Mouse (Mus musculus) kidney, adult 11 months (tissue): ENCODE results near the gene Ambra1.
A peak's percentile ranks its signal among the peaks of the same experiment; 100 is the strongest.

Experiments used
- DNase-seq: peaks from one replicate; pipeline ENCODE4 v3.0.0; 2022

Ambra1 gene

GRCm38 (mm10) chr2:91939303-91939935, 209.5 kb downstream of the Ambra1 start:
- peak; percentile 83 for DNase-seq

DNA sequence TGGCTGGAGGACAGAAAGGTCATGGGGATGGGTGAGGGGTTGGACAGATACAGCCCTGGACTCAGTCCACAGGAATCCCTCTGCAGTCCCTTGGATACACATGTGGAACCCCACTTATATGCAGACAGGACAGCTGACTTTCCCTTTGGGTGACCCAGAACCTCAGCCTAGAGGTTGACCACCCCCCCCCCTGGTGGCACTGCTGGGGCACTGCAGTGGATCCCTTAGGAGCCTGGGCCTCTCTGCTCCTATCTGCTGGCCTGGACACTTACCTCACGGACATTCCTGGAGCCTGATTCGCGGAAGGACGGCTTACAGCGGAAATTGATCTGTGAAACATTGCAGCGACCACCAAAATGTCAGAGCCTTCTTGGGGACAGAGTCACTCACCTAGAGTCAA, 212.4 kb downstream of the Ambra1 start:
- DNase-seq, result no peak

DNA sequence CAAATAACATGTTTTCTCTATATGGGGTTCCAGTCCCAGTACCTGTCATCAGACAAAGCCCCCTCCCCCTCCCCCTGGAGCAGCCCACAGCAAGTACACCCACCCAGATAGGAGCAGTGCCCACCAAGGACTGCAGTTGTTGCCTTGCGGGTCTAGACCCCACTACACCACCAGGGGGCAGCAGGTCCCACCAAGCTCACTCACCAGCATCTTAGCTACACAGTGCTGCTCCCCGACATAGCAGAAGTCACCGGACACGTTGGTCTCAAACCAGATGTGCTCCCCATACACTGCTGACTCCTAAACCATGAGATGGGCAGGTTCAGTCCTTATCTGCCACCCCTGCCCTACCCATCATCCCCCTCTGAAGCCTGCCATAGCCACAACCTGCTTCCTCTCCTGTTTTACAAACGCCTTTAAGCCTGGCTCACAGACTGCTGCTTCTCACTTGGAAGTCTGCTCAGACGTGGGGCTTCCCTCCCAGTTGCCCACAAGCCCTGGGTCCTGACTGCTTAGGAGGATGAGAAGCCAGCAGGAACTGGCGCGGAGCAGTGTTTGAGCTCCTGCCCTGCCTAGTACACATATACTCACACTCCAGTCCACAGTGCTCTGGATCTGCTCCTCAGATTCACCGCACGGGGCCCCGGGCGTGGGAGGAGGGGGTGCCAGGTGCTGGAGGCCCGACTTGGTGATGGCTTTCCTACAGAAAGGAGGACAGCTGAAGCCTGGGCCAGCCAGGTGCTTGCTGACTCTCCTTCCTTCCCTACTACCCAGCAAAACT, 214.4 kb downstream of the Ambra1 start:
- peak; percentile 60 for DNase-seq

GRCm38 (mm10) chr2:91945483-91945882, 215.5 kb downstream of the Ambra1 start, which contains the start of gene Gm9821:
Gm9821 (plus strand) TSS chr2:91945703.
- no peak for DNase-seq

- no peak for DNase-seq
Observed at GRCm38 (mm10) chr2:91946836-91947235, 216.9 kb downstream of the Ambra1 start.

DNA sequence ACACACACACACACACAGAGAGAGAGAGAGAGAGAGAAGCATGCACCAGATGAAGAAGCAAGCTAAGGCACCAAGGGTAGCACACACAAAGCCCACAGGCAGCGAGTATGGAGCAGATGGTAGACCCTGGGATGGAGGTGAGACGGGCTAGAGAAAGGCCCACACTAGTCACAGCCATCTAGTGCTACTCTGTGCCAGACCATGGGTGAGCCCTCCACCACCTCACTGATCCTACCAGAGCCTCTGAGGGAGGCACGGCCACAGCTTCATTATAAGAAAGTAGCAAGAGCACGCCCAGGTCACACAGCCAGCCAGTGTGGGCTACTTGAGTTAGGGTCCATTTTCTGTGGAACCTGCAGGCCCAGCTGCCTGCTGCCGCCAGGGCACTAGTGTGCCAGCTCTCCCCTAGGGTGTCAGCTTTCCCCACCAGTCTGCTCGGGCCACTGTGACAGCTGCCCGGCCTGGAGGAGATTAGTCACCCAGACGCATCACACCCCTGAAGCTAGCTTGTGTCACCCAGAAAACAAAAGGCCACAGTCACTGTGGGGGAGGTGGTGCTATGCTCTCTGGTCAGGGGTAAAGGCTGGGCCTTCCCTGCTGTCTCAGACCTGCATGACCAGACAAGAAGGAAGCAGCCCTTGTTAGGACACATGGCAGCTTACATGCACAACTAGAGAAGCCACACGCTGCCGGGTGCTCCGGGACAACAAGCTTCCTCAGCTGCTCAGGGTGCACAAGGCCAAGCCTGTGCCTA, 217.6 kb downstream of the Ambra1 start:
- no peak for DNase-seq

GRCm38 (mm10) chr2:91948151-91948509, 218.2 kb downstream of the Ambra1 start:
- no peak for DNase-seq

- DNase-seq, result no peak
Observed at GRCm38 (mm10) chr2:91948792-91949241, 218.9 kb downstream of the Ambra1 start.

DNA sequence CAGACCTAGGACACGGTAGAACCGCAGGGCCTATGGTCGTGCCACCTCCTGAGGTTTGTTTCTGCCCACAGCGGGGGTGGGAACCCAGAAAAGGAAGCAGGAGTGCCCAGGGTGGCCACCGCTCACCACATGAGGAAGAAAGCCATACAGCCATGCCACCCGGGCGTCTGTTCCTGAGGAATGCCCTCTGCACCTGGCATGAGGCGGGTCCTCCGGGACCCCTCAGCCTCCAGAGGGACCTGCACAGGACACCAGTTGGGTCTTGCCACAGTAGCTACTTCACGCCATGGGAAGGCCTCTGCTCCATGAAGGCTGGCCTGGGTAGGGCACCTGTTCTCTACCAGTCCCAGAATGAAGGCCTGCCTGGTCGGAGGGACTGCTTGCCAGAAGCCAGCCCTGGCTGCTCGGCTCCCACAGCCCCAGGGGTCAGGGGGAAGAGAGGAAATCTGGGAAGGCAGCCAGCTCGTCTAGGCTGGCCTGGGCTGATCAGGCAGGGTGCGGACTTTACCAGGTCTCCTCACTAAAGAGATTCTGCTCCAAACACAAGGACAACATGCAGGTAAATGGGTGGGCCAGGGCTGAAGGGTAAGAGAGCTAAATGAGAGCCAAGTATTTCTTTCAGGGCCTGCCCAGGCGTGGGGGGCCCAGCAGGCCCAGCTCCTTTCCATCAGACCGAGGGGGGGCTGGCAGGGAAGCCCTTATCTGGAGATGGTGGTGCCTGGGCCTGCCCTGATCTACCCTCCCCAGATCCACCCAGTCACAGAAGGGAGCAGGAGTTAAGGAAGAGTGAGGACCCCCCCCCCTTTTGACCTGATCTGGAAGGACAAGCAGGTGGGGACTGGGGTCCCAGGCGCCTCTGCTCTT, 219.7 kb downstream of the Ambra1 start:
- DNase-seq, result peak; percentile 81

DNA sequence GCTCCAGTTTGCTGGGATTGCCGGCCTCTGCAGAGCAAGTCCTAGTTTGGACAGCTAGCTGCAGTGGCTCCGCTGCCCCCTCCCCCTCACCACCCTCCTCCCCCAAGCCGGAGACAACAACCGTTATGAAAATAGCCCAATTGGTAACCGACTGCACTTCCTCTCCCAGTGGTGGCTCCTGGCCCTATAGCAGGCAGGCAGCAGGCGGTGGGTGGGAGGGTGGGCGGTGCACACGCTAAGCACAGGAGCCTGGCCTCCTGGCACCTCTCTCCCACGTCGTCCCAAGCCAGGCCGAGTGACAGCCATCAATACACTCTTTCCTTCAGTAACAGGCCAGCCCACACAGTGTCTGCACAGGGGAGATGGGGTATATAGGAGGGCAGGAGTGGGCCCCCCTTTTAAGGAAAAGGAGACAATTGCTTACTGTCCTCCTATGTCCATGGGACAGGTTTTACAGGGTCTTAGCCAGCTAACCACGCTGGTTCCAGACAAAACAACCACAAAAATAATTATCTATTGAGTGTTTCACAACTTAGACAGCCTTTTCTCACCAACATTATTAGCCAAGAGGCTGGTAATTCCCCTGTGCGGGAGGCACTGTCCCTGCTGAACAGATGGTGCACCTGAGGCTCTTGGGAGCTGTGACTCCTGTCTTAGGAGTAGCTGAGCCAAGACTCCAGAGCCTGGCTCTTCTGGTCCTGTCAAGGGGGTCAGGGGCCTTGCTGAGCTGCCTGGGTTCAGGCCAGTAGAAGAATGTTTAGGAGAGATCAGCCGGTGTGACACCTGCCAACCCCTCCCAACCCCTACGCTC, 220.5 kb downstream of the Ambra1 start:
- no peak for DNase-seq

DNA sequence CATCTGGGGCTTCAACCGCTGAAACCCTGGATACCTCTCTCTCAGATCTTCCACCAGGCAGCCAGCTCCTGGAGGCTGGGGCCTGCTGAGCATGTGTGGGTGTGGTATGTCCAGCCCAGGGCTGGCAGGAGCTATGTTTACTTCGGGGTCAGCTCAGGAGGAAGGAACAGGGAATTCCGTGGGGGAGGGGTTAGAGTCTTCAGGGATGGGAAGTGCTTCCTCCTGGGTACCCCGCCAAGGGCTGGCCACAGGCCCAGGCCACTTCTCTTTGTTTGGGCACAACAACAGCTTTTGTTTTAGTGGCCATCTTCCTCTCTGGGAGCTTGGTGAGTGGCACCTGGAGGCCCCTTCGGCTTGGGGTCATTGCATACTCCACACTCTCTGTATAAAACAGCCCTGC, 223.9 kb downstream of the Ambra1 start:
- peak; percentile 79 for DNase-seq

DNA sequence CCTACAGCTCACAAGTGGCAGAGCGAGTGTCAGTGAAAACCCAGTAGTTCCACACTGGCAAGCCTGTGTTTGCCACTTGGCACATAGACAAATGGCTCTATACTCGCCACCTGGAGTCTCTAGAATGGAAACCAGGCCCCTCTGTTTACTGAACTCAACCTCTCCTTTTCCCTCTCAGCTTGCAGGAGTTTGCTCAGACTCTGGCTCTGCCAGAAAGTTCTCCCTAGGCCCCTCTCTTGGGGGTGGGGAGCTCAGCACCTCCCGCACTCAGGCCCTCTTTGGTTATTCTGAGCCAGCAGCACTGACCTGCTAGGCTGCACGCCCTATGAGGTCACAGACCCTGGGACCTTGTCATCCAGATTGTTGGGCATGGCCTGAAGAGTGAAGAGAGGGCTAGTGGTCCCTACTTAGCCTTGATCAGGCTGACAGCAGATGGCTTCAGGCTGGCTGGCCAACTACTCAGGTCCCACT, 225.2 kb downstream of the Ambra1 start:
- DNase-seq, result no peak

DNA sequence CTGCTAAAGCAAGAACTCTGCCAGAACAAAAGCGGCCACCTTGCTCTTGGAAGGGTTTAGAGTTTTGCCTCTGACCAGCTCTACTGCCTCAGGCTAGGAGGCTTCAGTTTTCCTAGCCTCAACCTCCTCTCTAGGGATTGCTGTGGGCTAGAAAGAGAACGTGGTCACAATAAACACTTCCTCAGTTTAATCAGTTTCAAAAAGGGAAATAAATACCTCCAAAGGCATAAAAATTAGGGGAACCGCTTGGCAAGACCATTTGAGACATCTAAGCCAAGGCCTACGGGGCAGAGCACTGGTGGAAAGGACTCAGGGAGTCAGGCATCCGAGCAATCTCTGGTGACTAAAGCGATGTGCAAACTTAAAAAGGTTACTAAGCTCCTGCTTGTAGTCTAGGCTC, 225.9 kb downstream of the Ambra1 start:
- DNase-seq, result no peak

GRCm38 (mm10) chr2:91957096-91957495, 227.2 kb downstream of the Ambra1 start:
- no peak for DNase-seq

- no peak for DNase-seq
Observed at GRCm38 (mm10) chr2:91958049-91958448, 228.1 kb downstream of the Ambra1 start.

GRCm38 (mm10) chr2:91958701-91959457, 228.9 kb downstream of the Ambra1 start:
- peak; percentile 54 for DNase-seq

GRCm38 (mm10) chr2:91959544-91960410, 229.8 kb downstream of the Ambra1 start:
- DNase-seq, result no peak

GRCm38 (mm10) chr2:91960459-91960858, 230.5 kb downstream of the Ambra1 start:
- no peak for DNase-seq

DNA sequence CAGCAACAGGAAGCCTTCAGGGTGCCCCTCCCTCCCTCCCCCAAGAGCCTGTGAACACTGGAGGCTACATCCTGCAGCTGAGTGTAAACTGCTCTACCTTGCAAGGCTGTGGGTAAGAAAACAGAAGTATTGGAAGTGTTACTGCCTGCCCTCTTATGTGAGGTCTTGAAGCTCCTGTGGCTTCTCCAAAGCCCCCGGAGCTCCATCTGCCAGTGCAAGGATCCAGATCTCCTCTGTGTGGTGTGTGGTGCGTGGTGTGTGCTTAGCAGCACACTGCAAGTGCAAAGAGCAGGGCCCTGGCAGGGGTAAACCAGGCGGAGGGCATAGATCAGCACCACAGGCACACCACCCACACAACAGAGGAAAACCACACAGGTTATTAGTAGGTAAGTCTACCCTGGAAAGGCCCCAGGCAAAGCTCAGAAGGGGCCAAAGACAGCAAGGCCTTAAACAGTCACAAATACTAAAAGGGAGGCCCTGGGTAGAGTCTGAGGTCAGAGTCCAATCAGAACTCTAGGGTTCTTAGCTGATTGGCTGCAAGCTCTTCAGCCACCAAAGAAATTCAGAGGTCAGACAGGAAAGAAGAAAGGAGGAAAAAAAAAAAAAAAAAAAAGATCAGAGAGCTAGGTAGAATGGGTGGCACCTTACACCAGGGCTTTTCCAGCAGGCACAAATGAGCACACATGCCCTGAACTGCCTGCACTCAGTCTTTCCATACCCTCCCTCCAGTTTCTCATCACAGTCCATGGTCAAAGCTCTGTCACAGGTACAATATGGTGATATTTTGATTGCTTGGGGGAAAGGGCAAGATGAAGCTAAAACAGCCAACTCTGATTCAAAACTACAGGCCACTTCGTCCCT, 232.2 kb downstream of the Ambra1 start:
- peak; percentile 79 for DNase-seq
